Mouse (Mus musculus) myocyte (in vitro differentiated cells): ENCODE results near the gene C1qtnf6.

Source experiments
- CEBPB ChIP-seq: IDR thresholded peaks from 2 replicates; pipeline ENCODE4 v1.6.1; 2011; ENCODE audit warnings: mild to moderate bottlenecking, moderate library complexity; ENCODE audit not compliant: poor library complexity, insufficient read depth, severe bottlenecking
- E2F4 ChIP-seq: IDR thresholded peaks from one replicate; pipeline ENCODE4 v1.6.1; 2011; ENCODE audit warnings: mild to moderate bottlenecking, control low read depth, moderate library complexity; ENCODE audit not compliant: insufficient read depth
- MAX ChIP-seq: IDR thresholded peaks from one replicate; pipeline ENCODE4 v1.6.1; 2011; ENCODE audit warnings: low read depth, mild to moderate bottlenecking, control low read depth
- MYOD1 ChIP-seq, 3 experiments: IDR thresholded peaks; one replicate each; pipeline ENCODE4 v1.6.1; 2011; ENCODE audit warnings: control low read depth in 2 of 3, low read depth in 2 of 3, mild to moderate bottlenecking in 2 of 3, moderate library complexity in 1 of 3; ENCODE audit not compliant: insufficient read length in 2 of 3, control insufficient read depth in 1 of 3
- MYOG ChIP-seq, 3 experiments: IDR thresholded peaks; one replicate each; pipeline ENCODE4 v1.6.1; 2011; ENCODE audit warnings: control low read depth in 2 of 3, low read depth in 2 of 3, mild to moderate bottlenecking in 2 of 3; ENCODE audit not compliant: insufficient read length in 2 of 3, control insufficient read depth in 1 of 3, insufficient read depth in 1 of 3
- POLR2A ChIP-seq: IDR thresholded peaks from one replicate; pipeline ENCODE4 v1.6.1; 2011; ENCODE audit warnings: low read depth, mild to moderate bottlenecking, control low read depth, moderate library complexity; ENCODE audit not compliant: insufficient read length
- POLR2AphosphoS2 ChIP-seq: IDR thresholded peaks from one replicate; pipeline ENCODE4 v1.6.1; 2011; ENCODE audit warnings: low read depth, control low read depth; ENCODE audit not compliant: insufficient read length
- REST ChIP-seq: IDR thresholded peaks from one replicate; pipeline ENCODE4 v1.6.1; 2011; ENCODE audit warnings: mild to moderate bottlenecking, control low read depth, moderate library complexity; ENCODE audit not compliant: insufficient read depth, insufficient read length
- SRF ChIP-seq: IDR thresholded peaks from one replicate; pipeline ENCODE4 v1.6.1; 2011; ENCODE audit warnings: low read depth; ENCODE audit not compliant: control insufficient read depth, insufficient read length
- TCF12 ChIP-seq: IDR thresholded peaks from one replicate; pipeline ENCODE4 v1.6.1; 2011; ENCODE audit warnings: mild to moderate bottlenecking, control low read depth; ENCODE audit not compliant: poor library complexity, insufficient read depth, severe bottlenecking
- USF1 ChIP-seq: IDR thresholded peaks from one replicate; pipeline ENCODE4 v1.6.1; 2011; ENCODE audit warnings: low read depth, mild to moderate bottlenecking, control low read depth, moderate library complexity

DNA sequence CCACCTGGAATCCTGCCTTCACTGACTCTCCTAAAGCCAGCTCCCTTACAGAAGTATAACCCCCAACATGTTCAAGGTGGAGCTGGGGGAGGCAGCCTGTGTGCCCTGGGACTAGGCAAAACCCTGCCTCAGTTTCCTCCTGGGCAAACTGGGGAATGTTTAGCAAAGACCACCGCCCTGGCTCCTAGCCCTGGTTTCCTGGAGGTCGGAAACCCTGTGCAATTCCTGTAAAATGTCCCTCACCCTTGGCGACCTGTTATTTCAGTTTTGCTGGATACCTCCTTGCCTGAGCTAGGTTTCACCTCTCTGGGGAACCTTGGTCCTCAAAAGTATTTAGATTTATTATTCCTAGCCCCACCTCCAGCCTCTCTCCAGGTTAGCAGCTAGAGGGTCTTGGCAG lies 1.1 kb downstream of the C1qtnf6 start:
- TF ChIP-seq USF1, result no peak
- no peak for TF ChIP-seq POLR2A
- TF ChIP-seq MYOG (IDR thresholded peaks at IDR 0.05; ENCODE audit: control insufficient read depth in 1 of 3, insufficient read depth in 1 of 3, insufficient read length in 2 of 3, low read depth in 2 of 3), result no peak
- no peak for TF ChIP-seq SRF
- TF ChIP-seq E2F4, result no peak
- no peak for TF ChIP-seq TCF12
- no peak for TF ChIP-seq MAX
- no peak for TF ChIP-seq POLR2AphosphoS2
- no peak for TF ChIP-seq MYOD1 (IDR thresholded peaks at IDR 0.05; ENCODE audit: control insufficient read depth in 1 of 3, insufficient read length in 2 of 3, low read depth in 2 of 3)
- no peak for TF ChIP-seq REST
- no peak for TF ChIP-seq CEBPB
